Mouse (Mus musculus) forebrain, embryonic 13.5 days (tissue): Measurements from ENCODE around the gene Rftn1. TPM values are rescaled to one million over a fixed set of nuclear protein-coding genes. Genes with fewer than 3 reads are reported as not detected.
A peak's percentile ranks its signal among the peaks of the same experiment; 100 is the strongest.

ENCODE experiments used
- ATAC-seq: fragments of 200-750 bp; cut with Nextera tagmentation; 2 replicates; pipeline ENCODE4 v1.8.0; 2017
- H3K27ac ChIP-seq: fragments of 300-500 bp; sonication (generic); 2 replicates; pipeline ENCODE4 v1.5.1; 2015; ENCODE audit warnings: inconsistent platforms, mild to moderate bottlenecking, moderate library complexity
- H3K27me3 ChIP-seq: fragments of 300-500 bp; sonication (generic); 2 replicates; pipeline ENCODE4 v1.6.1; 2015; ENCODE audit warnings: mild to moderate bottlenecking, inconsistent platforms
- H3K36me3 ChIP-seq: fragments of 300-500 bp; sonication (generic); 2 replicates; pipeline ENCODE4 v1.6.1; 2015; ENCODE audit warnings: mild to moderate bottlenecking, inconsistent platforms; ENCODE audit not compliant: poor library complexity, severe bottlenecking
- H3K4me1 ChIP-seq: fragments of 300-500 bp; sonication (generic); 2 replicates; pipeline ENCODE4 v1.6.1; 2015; ENCODE audit warnings: inconsistent platforms
- H3K4me2 ChIP-seq: fragments of 300-500 bp; sonication (generic); 2 replicates; pipeline ENCODE4 v1.6.1; 2015; ENCODE audit warnings: inconsistent platforms, mild to moderate bottlenecking, moderate library complexity
- H3K4me3 ChIP-seq: fragments of 300-500 bp; sonication (generic); 2 replicates; pipeline ENCODE4 v1.5.1; 2015; ENCODE audit warnings: mild to moderate bottlenecking, inconsistent platforms
- H3K9ac ChIP-seq: fragments of 300-500 bp; sonication (generic); 2 replicates; pipeline ENCODE4 v1.6.1; 2015; ENCODE audit warnings: mild to moderate bottlenecking, inconsistent platforms
- H3K9me3 ChIP-seq: fragments of 300-500 bp; sonication (generic); replicated peaks from 2 replicates; pipeline ENCODE4 v1.6.1; 2016; ENCODE audit warnings: inconsistent platforms
- WGBS: fragments of 180-500 bp; shearing (Covaris S2); methylation state at CpG from one replicate; pipeline ENCODE4 v1.1.7; 2015; 5-methylcytosine and 5-hydroxymethylcytosine counted together
- polyA plus RNA-seq: library from polyadenylated mRNA; unstranded; fragments of >200 nt; fragmentation: Nextera tagmentation; extraction: Ambion mirVana; gene quantifications from 2 replicates; pipeline ENCODE4 v1.2.1, GENCODE M21; 2015

Gene Rftn1
- polyA plus RNA-seq, 1 experiment from 2014 or later, result 15.3 TPM

GRCm38 (mm10) chr17:49951856-49952607, 238.4 kb downstream of the Rftn1 start:
- Histone ChIP-seq H3K27me3 (no peaks in the 10 kb centered on the region), H3K4me1 (peaks cover 11% of the 10 kb centered on the region), H3K9ac (peak overlapping the region; percentile 28; the same call in 1 of the 2 replicates), H3K27ac (peak overlapping the region; percentile 48; the same call in 1 of the 2 replicates), H3K36me3 (no peaks in the 10 kb centered on the region), H3K9me3 (no peaks in the 10 kb centered on the region), H3K4me3 (peak overlapping the region; percentile 17), H3K4me2 (peak overlapping the region; percentile 55)
- WGBS, result 11% methylated on average over 22 of the region's 22 CpGs
- ATAC-seq, result peak; percentile 65

DNA sequence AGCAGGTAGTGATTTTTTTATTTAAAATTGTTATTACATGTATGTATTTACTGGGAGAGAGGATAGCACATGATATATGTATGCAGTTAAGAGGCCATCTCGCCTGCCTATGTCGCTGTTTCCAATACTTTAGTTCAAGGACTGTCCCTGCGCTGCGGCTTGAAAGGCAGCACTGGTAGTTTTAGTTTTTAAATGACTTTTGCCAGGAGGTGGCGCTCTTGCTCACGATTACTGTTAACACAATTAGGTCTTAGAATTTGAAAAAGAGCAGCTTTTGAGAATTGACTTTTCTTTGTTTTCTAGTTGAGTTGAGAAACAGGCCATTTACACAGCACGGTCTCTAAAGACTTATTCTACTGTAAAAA, 239.0 kb downstream of the Rftn1 start:
- ATAC-seq, result peak; percentile 52
- peak overlapping the region; percentile 55 for H3K4me2 ChIP-seq
- H3K36me3 ChIP-seq, result no peaks in the 10 kb centered on the region
- no peaks in the 10 kb centered on the region for H3K9me3 ChIP-seq
- no peak overlapping the region for H3K27ac ChIP-seq
- peaks cover 11% of the 10 kb centered on the region for H3K4me1 ChIP-seq
- H3K4me3 ChIP-seq, result peak overlapping the region; percentile 17
- no peaks in the 10 kb centered on the region for H3K27me3 ChIP-seq
- WGBS, result 3% methylated on average over 7 of the region's 7 CpGs
- H3K9ac ChIP-seq, result peak overlapping the region; percentile 28; the same call in 1 of the 2 replicates

- no peaks in the 10 kb centered on the region for H3K36me3 ChIP-seq
- H3K9ac ChIP-seq, result no peak overlapping the region
- 67% methylated on average over 6 of the region's 6 CpGs for WGBS
- no peak overlapping the region for H3K4me3 ChIP-seq
- no peak overlapping the region for H3K27ac ChIP-seq
- no peak overlapping the region for H3K4me2 ChIP-seq
- no peaks in the 10 kb centered on the region for H3K27me3 ChIP-seq
- no peaks in the 10 kb centered on the region for H3K4me1 ChIP-seq
- H3K9me3 ChIP-seq, result no peaks in the 10 kb centered on the region
- no peak for ATAC-seq
These were observed 247.8 kb downstream of the Rftn1 start for GRCm38 (mm10) chr17:49942674-49943073.

Other genes starting within 250 kb of the Rftn1 start
- 0.18 and 0.50 TPM in 2 replicates for gene Dazl, start 103.0 kb upstream of the Rftn1 start, polyA plus RNA-seq